Mouse (Mus musculus) layer of hippocampus, postnatal 10 days (tissue): Measurements from ENCODE around the gene Dlg1. TPM values are rescaled to one million over a fixed set of nuclear protein-coding genes. Genes with fewer than 3 reads are reported as not detected.

Experiments
- DNase-seq, 2 experiments: peaks; one replicate each; pipeline ENCODE4 v3.0.0; 2021; ENCODE audit warnings: low spot score in 2 of 2
- long read RNA-seq: library from polyadenylated mRNA; stranded (forward); transcript quantifications from one replicate; pipeline ENCODE4 v2.0.0, GENCODE M21; 2023
- total RNA-seq, 2 experiments: library from RNA; stranded (reverse); gene quantifications; 2 replicates each; pipeline ENCODE4 v1.2.3; 2021

Gene Dlg1
- 10 to 100 TPM; 49.9 to 59.7 TPM for total RNA-seq
- long read RNA-seq, full-length matches to known transcripts: 5 of 23 reads
- long read RNA-seq, partial matches to known transcripts: 4 of 23 reads
- long read RNA-seq, other reads (novel, unspliced or antisense): 14 of 23 reads

GRCm38 (mm10) chr16:31663379-31664286 is at the start of gene Dlg1:
TSS of gene Dlg1 (plus strand) at chr16:31663443.
- DNase-seq: peak; percentile 74 to 85

- no peak for DNase-seq
Observed at GRCm38 (mm10) chr16:31616382-31616781, 46.9 kb upstream of the Dlg1 start.

- DNase-seq: no peak
Observed at GRCm38 (mm10) chr16:31617128-31617527, 46.1 kb upstream of the Dlg1 start.

GRCm38 (mm10) chr16:31617823-31618371 is 45.3 kb upstream of the Dlg1 start:
- peak; percentile 58 to 61 for DNase-seq

- DNase-seq: no peak
Observed at GRCm38 (mm10) chr16:31618671-31619070, 44.6 kb upstream of the Dlg1 start.

GRCm38 (mm10) chr16:31619675-31620335 is 43.4 kb upstream of the Dlg1 start:
- DNase-seq: no peak

GRCm38 (mm10) chr16:31622356-31622755 is 40.9 kb upstream of the Dlg1 start:
- DNase-seq: no peak

GRCm38 (mm10) chr16:31623136-31623535 is 40.1 kb upstream of the Dlg1 start:
- DNase-seq: no peak

- no peak for DNase-seq
Observed at GRCm38 (mm10) chr16:31624749-31625148, 38.5 kb upstream of the Dlg1 start.

GRCm38 (mm10) chr16:31626331-31626730 is 36.9 kb upstream of the Dlg1 start:
- DNase-seq: no peak

GRCm38 (mm10) chr16:31630381-31630780 is 32.9 kb upstream of the Dlg1 start:
- DNase-seq: no peak

- DNase-seq: no peak
Observed at GRCm38 (mm10) chr16:31631046-31631445, 32.2 kb upstream of the Dlg1 start.

- no peak for DNase-seq
Observed at GRCm38 (mm10) chr16:31634371-31634770, 28.9 kb upstream of the Dlg1 start.

GRCm38 (mm10) chr16:31638393-31638792 is 24.9 kb upstream of the Dlg1 start:
- DNase-seq: no peak

GRCm38 (mm10) chr16:31639946-31640345 is 23.3 kb upstream of the Dlg1 start:
- no peak for DNase-seq

- DNase-seq: no peak
Observed at GRCm38 (mm10) chr16:31641776-31642175, 21.5 kb upstream of the Dlg1 start.

GRCm38 (mm10) chr16:31647221-31647620 is 16.0 kb upstream of the Dlg1 start:
- no peak for DNase-seq

GRCm38 (mm10) chr16:31650788-31651187 is 12.5 kb upstream of the Dlg1 start:
- no peak for DNase-seq

GRCm38 (mm10) chr16:31651541-31651940 is 11.7 kb upstream of the Dlg1 start:
- DNase-seq: no peak

GRCm38 (mm10) chr16:31652115-31652843 is 11.0 kb upstream of the Dlg1 start:
- no peak for DNase-seq

- no peak for DNase-seq
Observed at GRCm38 (mm10) chr16:31653616-31654015, 9.6 kb upstream of the Dlg1 start.
